Mouse (Mus musculus): ENCODE results near the gene Rps27l. TPM values are rescaled to one million over a fixed set of nuclear protein-coding genes. Genes with fewer than 3 reads are reported as not detected.

Gene Rps27l
- 144 and 320 TPM in 2 replicates for polyA plus RNA-seq (2012; rRNA removed)

GRCm38 (mm10) chr9:66945647-66946641 lies at the start of gene Rps27l:
TSS of gene Rps27l (plus strand) at chr9:66946086.

GRCm38 (mm10) chr9:66919382-66919971 lies 26.4 kb upstream of the Rps27l start, which contains the start of gene Rab8b:
TSS of gene Rab8b (minus strand) at chr9:66919687.

GRCm38 (mm10) chr9:66975239-66975645 lies 29.4 kb downstream of the Rps27l start, which contains the start of gene Lactb:
TSS of gene Lactb (minus strand) at chr9:66975484.

Other genes with a start within 250 kb of the Rps27l start
- 0.77 and 2.2 TPM in 2 replicates for gene Car12, start 232.4 kb upstream of the Rps27l start, polyA plus RNA-seq (2012; rRNA removed)
- gene Aph1b, start 150.6 kb upstream of the Rps27l start, polyA plus RNA-seq (2012; rRNA removed), result 6.0 and 10.4 TPM in 2 replicates
- 0.20 and 0.26 TPM in 2 replicates for gene Gm10647, start 149.0 kb upstream of the Rps27l start, polyA plus RNA-seq (2012; rRNA removed)
- gene Aph1c, start 111.4 kb upstream of the Rps27l start, polyA plus RNA-seq (2012; rRNA removed), result 0.46 and 1.8 TPM in 2 replicates
- gene Rab8b, start 26.4 kb upstream of the Rps27l start, polyA plus RNA-seq (2012; rRNA removed), result 16.7 and 22.0 TPM in 2 replicates
- 10.6 and 14.2 TPM in 2 replicates for gene Lactb, start 29.4 kb downstream of the Rps27l start, polyA plus RNA-seq (2012; rRNA removed)
- 501 and 912 TPM in 2 replicates for gene Tpm1, start 103.3 kb downstream of the Rps27l start, polyA plus RNA-seq (2012; rRNA removed)

All from central nervous system, embryonic 11.5 days (tissue).